Mouse (Mus musculus) G1E (cell line): ENCODE data around the gene BC067074. TPM values are rescaled to one million over a fixed set of nuclear protein-coding genes. Genes with fewer than 3 reads are reported as not detected.

Source experiments
- ATAC-seq: 2 replicates; pipeline ENCODE4 v1.8.0; 2016; ENCODE audit warnings: mild to moderate bottlenecking; ENCODE audit not compliant: insufficient number of reproducible peaks, poor library complexity, low FRiP score, severe bottlenecking; ENCODE audit errors: extremely low read depth
- DNase-seq: peaks from one replicate; pipeline ENCODE4 v3.0.0; 2012; ENCODE audit warnings: low spot score
- H3K27me3 ChIP-seq: 2 replicates; pipeline ENCODE4 v1.6.1; 2012; ENCODE audit warnings: mild to moderate bottlenecking, low read length, inconsistent platforms; ENCODE audit not compliant: insufficient read depth
- H3K36me3 ChIP-seq: replicated peaks from 2 replicates; pipeline ENCODE3; 2012; ENCODE audit warnings: mild to moderate bottlenecking, inconsistent platforms
- H3K4me1 ChIP-seq: 2 replicates; pipeline ENCODE4 v1.6.1; 2012; ENCODE audit warnings: low read depth, low read length, inconsistent platforms, mixed read lengths; ENCODE audit not compliant: insufficient read depth
- H3K4me3 ChIP-seq: 2 replicates; pipeline ENCODE4 v1.5.1; 2012; ENCODE audit warnings: low read depth, mild to moderate bottlenecking, inconsistent platforms, low read length, moderate library complexity, mixed read lengths
- H3K9me3 ChIP-seq: replicated peaks from 2 replicates; pipeline ENCODE4 v1.6.1; 2012; ENCODE audit warnings: inconsistent platforms
- CTCF ChIP-seq: IDR thresholded peaks from 2 replicates; pipeline ENCODE4 v1.5.1; 2012; ENCODE audit warnings: low read depth, low read length, inconsistent platforms, mixed read lengths
- GATA1 ChIP-seq: IDR thresholded peaks from 2 replicates; pipeline ENCODE4 v1.6.1; 2012; ENCODE audit warnings: borderline replicate concordance, low read length, inconsistent platforms, mixed read lengths
- GATA2 ChIP-seq: IDR thresholded peaks from 2 replicates; pipeline ENCODE4 v1.6.1; 2012; ENCODE audit warnings: low read depth, low read length, inconsistent platforms, borderline replicate concordance
- POLR2AphosphoS5 ChIP-seq: IDR thresholded peaks from 2 replicates; pipeline ENCODE4 v1.6.1; 2012; ENCODE audit warnings: low read depth, low read length, inconsistent platforms; ENCODE audit not compliant: insufficient replicate concordance
- TAL1 ChIP-seq: conservative IDR thresholded peaks from 2 replicates; pipeline ENCODE4 v1.6.1; 2012; ENCODE audit warnings: low read depth, low read length, inconsistent platforms, mixed read lengths
- polyA plus RNA-seq: library from polyadenylated mRNA; stranded (reverse); fragments of >175 nt; gene quantifications from 2 replicates; pipeline ENCODE4 v1.2.3, GENCODE M21; 2012
- total RNA-seq, 2 experiments: library from RNA; stranded (forward) in 1 of 2; stranded (reverse) in 1 of 2; fragments of 200-1000 nt in 1 of 2; fragments of >200 nt in 1 of 2; fragmentation: Nextera tagmentation in 1 of 2; gene quantifications; 2 replicates each; pipeline ENCODE4 v1.2.3; 2014 to 2017

Gene BC067074
- total and polyA plus RNA-seq, 3 experiments, result 0.11 TPM; not detected in 2

- TF ChIP-seq GATA2, result no peak
- TF ChIP-seq TAL1, result no peak
- no peak for TF ChIP-seq GATA1
- TF ChIP-seq CTCF, result no peak
- TF ChIP-seq POLR2AphosphoS5, result no peak
- no peaks in the 10 kb centered on the region for H3K9me3 ChIP-seq
- 0 out of 2 replicates have a peak, but pooled peaks cover 3% of the 10 kb centered on the region for H3K27me3 ChIP-seq
- DNase-seq (no peak), ATAC-seq (no peak)
- H3K36me3 ChIP-seq, result no peaks in the 10 kb centered on the region
- H3K4me3 ChIP-seq, result no peak overlapping the region
- no peaks in the 10 kb centered on the region for H3K4me1 ChIP-seq
Observed at GRCm38 (mm10) chr13:113369622-113370021, 76.7 kb downstream of the BC067074 start.

GRCm38 (mm10) chr13:113373291-113374083 lies 80.5 kb downstream of the BC067074 start:
- no peak for TF ChIP-seq GATA1
- no peak for TF ChIP-seq GATA2
- TF ChIP-seq CTCF, result no peak
- no peak for TF ChIP-seq TAL1
- H3K4me3 ChIP-seq, result no peak overlapping the region
- H3K27me3 ChIP-seq, result 0 out of 2 replicates have a peak, but pooled peaks cover 3% of the 10 kb centered on the region
- ATAC-seq, result no peak
- H3K9me3 ChIP-seq, result no peaks in the 10 kb centered on the region
- H3K36me3 ChIP-seq, result no peaks in the 10 kb centered on the region
- no peak for DNase-seq
- no peaks in the 10 kb centered on the region for H3K4me1 ChIP-seq

GRCm38 (mm10) chr13:113374084-113374405 lies 81.1 kb downstream of the BC067074 start:
- H3K4me3 ChIP-seq, result no peak overlapping the region
- DNase-seq (no peak), ATAC-seq (no peak)
- H3K36me3 ChIP-seq, result no peaks in the 10 kb centered on the region
- 0 out of 2 replicates have a peak, but pooled peaks cover 3% of the 10 kb centered on the region for H3K27me3 ChIP-seq
- TF ChIP-seq GATA1, result no peak
- no peak for TF ChIP-seq POLR2AphosphoS5
- no peak for TF ChIP-seq GATA2
- TF ChIP-seq TAL1, result no peak
- no peak for TF ChIP-seq CTCF
- no peaks in the 10 kb centered on the region for H3K4me1 ChIP-seq
- H3K9me3 ChIP-seq, result no peaks in the 10 kb centered on the region

DNA sequence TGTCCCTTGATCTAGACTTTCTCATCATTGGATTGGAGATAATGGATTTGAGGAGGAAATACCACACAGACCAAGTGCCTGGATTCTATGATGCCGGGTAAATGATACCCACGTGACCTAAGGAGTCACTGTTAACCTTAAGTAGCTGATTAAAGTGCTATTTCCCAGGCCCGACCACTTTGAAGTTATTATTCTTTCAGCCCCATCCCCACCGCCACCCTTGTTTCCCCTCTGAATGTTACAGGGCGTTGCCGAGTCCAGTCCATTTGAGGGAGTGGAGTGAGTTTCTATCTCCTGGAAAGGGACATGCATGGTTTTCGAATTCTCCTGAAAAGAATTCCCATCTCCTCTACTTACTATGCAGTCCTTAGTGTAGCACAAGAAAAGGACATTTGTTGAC lies 84.7 kb downstream of the BC067074 start:
- TF ChIP-seq POLR2AphosphoS5 (no peak), GATA1 (no peak)
- Histone ChIP-seq H3K4me3 (no peak overlapping the region), H3K9me3 (no peaks in the 10 kb centered on the region), H3K4me1 (no peaks in the 10 kb centered on the region), H3K27me3 (no peaks in the 10 kb centered on the region), H3K36me3 (no peaks in the 10 kb centered on the region)
- no peak for DNase-seq
- ATAC-seq, result no peak

- Histone ChIP-seq H3K9me3 (no peaks in the 10 kb centered on the region), H3K36me3 (no peaks in the 10 kb centered on the region), H3K27me3 (no peaks in the 10 kb centered on the region), H3K4me3 (no peak overlapping the region), H3K4me1 (no peaks in the 10 kb centered on the region)
- TF ChIP-seq GATA1 (no peak), POLR2AphosphoS5 (no peak), CTCF (no peak), GATA2 (no peak), TAL1 (no peak)
- DNase-seq, result no peak
- ATAC-seq, result no peak
Observed at GRCm38 (mm10) chr13:113378980-113379410, 86.0 kb downstream of the BC067074 start.

DNA sequence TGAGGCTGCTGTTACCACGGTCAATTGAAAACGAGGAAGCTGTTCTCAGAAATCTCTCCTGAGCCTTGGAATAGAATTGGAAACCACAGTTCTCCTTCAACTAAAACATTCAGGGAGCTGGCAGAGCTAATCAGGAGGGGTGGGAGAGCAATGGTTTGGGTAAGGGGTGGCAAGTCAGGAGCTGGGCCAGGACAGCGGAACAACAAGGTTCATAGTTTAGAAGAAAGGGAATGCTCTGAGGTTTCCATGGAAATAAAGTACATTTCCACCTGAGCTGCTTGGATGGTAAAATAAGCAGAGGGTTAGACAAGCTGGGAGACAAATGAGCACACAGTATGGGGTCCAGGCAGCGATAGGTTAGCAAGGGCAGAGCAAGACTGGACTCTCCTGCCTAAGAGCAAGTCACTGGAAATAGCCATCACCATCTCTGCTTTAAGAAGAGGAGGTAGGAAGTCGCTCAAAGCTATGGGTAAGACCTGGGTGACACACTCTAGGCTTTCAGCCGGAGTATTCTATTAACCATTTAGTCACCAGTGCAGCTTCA lies 86.9 kb downstream of the BC067074 start:
- DNase-seq (no peak), ATAC-seq (no peak)
- Histone ChIP-seq H3K4me3 (no peak overlapping the region), H3K9me3 (no peaks in the 10 kb centered on the region), H3K27me3 (no peaks in the 10 kb centered on the region), H3K36me3 (no peaks in the 10 kb centered on the region), H3K4me1 (no peaks in the 10 kb centered on the region)
- no peak for TF ChIP-seq GATA2
- TF ChIP-seq CTCF, result no peak
- no peak for TF ChIP-seq TAL1
- TF ChIP-seq POLR2AphosphoS5, result no peak
- no peak for TF ChIP-seq GATA1

GRCm38 (mm10) chr13:113381710-113382109 lies 88.8 kb downstream of the BC067074 start:
- no peaks in the 10 kb centered on the region for H3K36me3 ChIP-seq
- H3K27me3 ChIP-seq, result no peaks in the 10 kb centered on the region
- no peak for TF ChIP-seq GATA2
- TF ChIP-seq TAL1, result no peak
- no peak for TF ChIP-seq GATA1
- TF ChIP-seq CTCF, result no peak
- no peak for TF ChIP-seq POLR2AphosphoS5
- no peak for ATAC-seq
- no peak overlapping the region for H3K4me3 ChIP-seq
- H3K4me1 ChIP-seq, result no peaks in the 10 kb centered on the region
- H3K9me3 ChIP-seq, result no peaks in the 10 kb centered on the region
- DNase-seq, result no peak
